In the genomic region with DNA sequence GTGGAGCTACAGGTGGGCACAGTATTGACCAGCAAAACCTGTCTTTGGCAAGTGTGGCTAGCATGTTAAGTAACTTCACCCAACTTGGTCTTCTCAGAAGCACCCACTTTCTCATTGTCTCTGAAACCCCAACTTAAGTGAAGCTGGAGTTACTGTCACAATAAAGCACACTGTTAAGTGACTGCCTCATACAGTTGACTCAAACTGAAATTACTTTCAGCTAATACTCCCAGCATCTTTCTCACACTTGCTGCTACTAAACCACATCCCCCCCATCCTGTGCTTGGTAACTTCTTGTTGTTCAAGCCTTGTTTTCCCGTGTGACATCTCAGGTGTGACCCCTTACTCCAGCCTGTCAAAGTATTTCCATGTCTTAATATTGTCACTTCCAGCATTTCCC, we compare ENCODE assay signal across 13 mouse cellular contexts.
"Had no signal": no experiment of that assay in that cellular context is flagged by ENCODE, and none has a peak within 500 bp of the region (broad histone marks: within the 10 kb centered on the region; RNA-seq: fewer than 3 reads in every experiment).

No protein-coding gene starts in this region.

- ATAC-seq: liver, embryonic 12.5 days; midbrain, embryonic 15.5 days had no signal

- DNase-seq: kidney, adult 2 months; kidney, postnatal 10 days; kidney, postnatal 36 days; liver; lung, adult 18-20 months; lung, postnatal 10 days; lung, postnatal 36 days; retina, postnatal 1 day; thymus, adult 2 months; thymus, postnatal 14 days; thymus, postnatal 4 days had no signal
